ENCODE assay signal across 10 mouse cellular contexts in the genomic region with DNA sequence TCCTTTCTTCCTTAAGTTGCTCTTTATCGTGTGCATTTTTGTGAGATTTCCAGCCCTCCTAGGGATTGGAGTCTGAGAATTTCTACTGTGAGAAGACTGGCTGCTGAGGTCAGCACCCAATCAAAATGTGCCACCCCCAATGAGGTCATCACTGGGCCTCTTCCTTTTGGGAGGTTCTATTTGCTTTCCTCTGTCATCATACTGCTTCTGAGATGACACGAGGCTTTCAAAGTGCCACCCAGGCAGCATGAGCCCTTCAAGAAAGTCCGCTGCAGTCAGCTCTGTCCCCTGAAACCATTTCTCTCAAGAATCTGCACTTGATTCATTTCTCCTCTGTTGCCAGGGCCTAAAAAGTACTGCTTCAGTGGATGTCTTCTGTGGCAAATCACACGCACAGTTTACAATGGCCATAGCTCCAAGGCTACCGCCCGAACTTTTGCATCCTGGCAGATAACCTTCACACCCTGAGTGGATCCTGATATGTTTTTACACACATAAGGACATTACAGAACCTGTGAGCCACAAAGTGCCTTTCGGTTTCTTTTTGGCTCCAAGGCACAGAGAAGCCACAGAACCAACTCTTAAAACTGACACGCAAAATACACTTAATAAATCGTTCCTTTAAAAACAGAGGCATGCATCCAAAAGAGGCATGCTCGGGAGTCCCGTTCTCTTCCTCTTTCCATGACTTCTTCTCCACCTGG. TPM values are rescaled to one million over a fixed set of nuclear protein-coding genes. Genes with fewer than 3 reads are reported as not detected.
DNase-seq lines count a peak whose midpoint lies in the region; ATAC-seq and TF ChIP-seq lines count a peak whose summit lies in the region.
"Had no signal": no experiment of that assay in that cellular context is flagged by ENCODE, and none has a peak within 500 bp of the region (broad histone marks: within the 10 kb centered on the region; RNA-seq: fewer than 3 reads in every experiment).

No protein-coding gene starts in this region.

- no peak for TF ChIP-seq CTCF in liver, postnatal 0 days (IDR thresholded peaks at IDR 0.05; ENCODE audit: low read depth)
- TF ChIP-seq CTCF in forebrain, postnatal 0 days (IDR thresholded peaks at IDR 0.05; ENCODE audit: low read depth): no peak

- peak overlapping the region; percentile 78 for H3K4me2 ChIP-seq in liver, postnatal 0 days (ENCODE audit: low read depth, low read length)
- no peak overlapping the region for H3K4me2 ChIP-seq in liver, embryonic 12.5 days
- peak overlapping the region; percentile 83; the same call in 1 of the 2 replicates for H3K4me2 ChIP-seq in forebrain, postnatal 0 days (ENCODE audit: low read depth)
- peak overlapping the region; percentile 89 for H3K4me2 ChIP-seq in neural tube, embryonic 13.5 days
- H3K4me2 ChIP-seq: liver, embryonic 13.5 days had no signal

- no peak for ATAC-seq in liver, postnatal 0 days
- ATAC-seq in liver, embryonic 12.5 days: no peak
- ATAC-seq in forebrain, postnatal 0 days: no peak
- ATAC-seq in neural tube, embryonic 13.5 days (ENCODE audit: low read depth): no peak

- WGBS in liver, postnatal 0 days (ENCODE audit: insufficient replicate concordance): 71% methylated on average over 11 of the region's 11 CpGs
- WGBS in liver, embryonic 12.5 days (ENCODE audit: insufficient replicate concordance): 76% methylated on average over 11 of the region's 11 CpGs
- 86% methylated on average over 11 of the region's 11 CpGs for WGBS in forebrain, postnatal 0 days
- 82% methylated on average over 11 of the region's 11 CpGs for WGBS in neural tube, embryonic 13.5 days

- H3K36me3 ChIP-seq in liver, postnatal 0 days (replicated peaks; ENCODE audit: insufficient read depth, low read length): no peaks in the 10 kb centered on the region; the same call in 1 of the 2 replicates
- no peaks in the 10 kb centered on the region for H3K36me3 ChIP-seq in liver, embryonic 12.5 days
- no peaks in the 10 kb centered on the region; the same call in 1 of the 2 replicates for H3K36me3 ChIP-seq in forebrain, postnatal 0 days (ENCODE audit: insufficient read depth)
- H3K36me3 ChIP-seq in neural tube, embryonic 13.5 days: 0 out of 2 replicates have a peak, but pooled peaks cover 9% of the 10 kb centered on the region
- H3K36me3 ChIP-seq: liver, embryonic 13.5 days had no signal

- H3K9ac ChIP-seq in liver, postnatal 0 days (replicated peaks): no peak overlapping the region
- H3K9ac ChIP-seq in liver, embryonic 12.5 days: no peak overlapping the region
- no peak overlapping the region for H3K9ac ChIP-seq in forebrain, postnatal 0 days
- H3K9ac ChIP-seq in neural tube, embryonic 13.5 days: 0 out of 2 replicates have a peak overlapping the region, but pooled peaks have one; percentile 97
- H3K9ac ChIP-seq: liver, embryonic 13.5 days had no signal

- DNase-seq in liver, postnatal 0 days: no peak
- peak; percentile 44 for DNase-seq in adrenal gland, postnatal 14 days
- DNase-seq in forebrain, postnatal 0 days: no peak
- DNase-seq in frontal cortex, postnatal 25 days (ENCODE audit: low spot score in 2 of 2): no peak
- DNase-seq in layer of hippocampus, postnatal 14 days (ENCODE audit: low spot score in 2 of 2): no peak
- no peak for DNase-seq in spleen, postnatal 36 days (ENCODE audit: low spot score in 2 of 2)
- DNase-seq: liver, embryonic 13.5 days had no signal

- peaks cover 27% of the 10 kb centered on the region for H3K4me1 ChIP-seq in liver, postnatal 0 days (ENCODE audit: insufficient read depth)
- peaks cover 22% of the 10 kb centered on the region for H3K4me1 ChIP-seq in liver, embryonic 12.5 days
- H3K4me1 ChIP-seq in forebrain, postnatal 0 days (ENCODE audit: insufficient read depth): peaks cover 15% of the 10 kb centered on the region
- peaks cover 78% of the 10 kb centered on the region for H3K4me1 ChIP-seq in neural tube, embryonic 13.5 days (replicated peaks)

- H3K9me3 ChIP-seq in liver, postnatal 0 days (ENCODE audit: low read length): no peaks in the 10 kb centered on the region
- H3K9me3 ChIP-seq in liver, embryonic 12.5 days (replicated peaks): no peaks in the 10 kb centered on the region
- H3K9me3 ChIP-seq in forebrain, postnatal 0 days (ENCODE audit: low read length): no peaks in the 10 kb centered on the region
- H3K9me3 ChIP-seq in neural tube, embryonic 13.5 days: no peaks in the 10 kb centered on the region
- H3K9me3 ChIP-seq: liver, embryonic 13.5 days had no signal

- no peak for TF ChIP-seq EP300 in liver, postnatal 0 days (IDR thresholded peaks at IDR 0.05; ENCODE audit: low read depth)

- no peak overlapping the region for H3K4me3 ChIP-seq in liver, postnatal 0 days (ENCODE audit: low read depth, low read length)
- no peak overlapping the region for H3K4me3 ChIP-seq in liver, embryonic 12.5 days
- H3K4me3 ChIP-seq in forebrain, postnatal 0 days (ENCODE audit: low read depth, low read length): no peak overlapping the region; the same call in 1 of the 2 replicates
- H3K4me3 ChIP-seq in neural tube, embryonic 13.5 days: peak overlapping the region; percentile 93; the same call in 1 of the 2 replicates
- H3K4me3 ChIP-seq: erythroblast, embryonic 14.5 days; liver, embryonic 13.5 days had no signal

- 0 out of 2 replicates have a peak, but pooled peaks cover 5% of the 10 kb centered on the region for H3K27me3 ChIP-seq in liver, postnatal 0 days (ENCODE audit: insufficient read depth, low read length)
- peaks cover 23% of the 10 kb centered on the region for H3K27me3 ChIP-seq in liver, embryonic 12.5 days (replicated peaks)
- H3K27me3 ChIP-seq in forebrain, postnatal 0 days (ENCODE audit: insufficient read depth, low read length): no peaks in the 10 kb centered on the region
- H3K27me3 ChIP-seq in neural tube, embryonic 13.5 days: no peaks in the 10 kb centered on the region

- no peak overlapping the region; the same call in 1 of the 2 replicates for H3K27ac ChIP-seq in liver, postnatal 0 days (ENCODE audit: low read depth)
- H3K27ac ChIP-seq in liver, embryonic 12.5 days: no peak overlapping the region
- no peak overlapping the region for H3K27ac ChIP-seq in forebrain, postnatal 0 days (ENCODE audit: low read depth, low read length)
- H3K27ac ChIP-seq in neural tube, embryonic 13.5 days (replicated peaks): no peak overlapping the region
- H3K27ac ChIP-seq: liver, embryonic 13.5 days had no signal

RNA-seq across cellular contexts. Expression of a gene that starts 4.2 kb away (rescaled TPM):
- polyA plus RNA-seq in liver, postnatal 0 days (2015; fragmentation: Nextera tagmentation; extraction: Ambion mirVana): 4.8 and 6.1 TPM in 2 replicates
- 4.9 TPM in 2 replicates for polyA plus RNA-seq in liver, embryonic 12.5 days (2016; fragmentation: Nextera tagmentation; extraction: Ambion mirVana)
- 47.1 and 47.7 TPM in 2 replicates for total RNA-seq in adrenal gland, postnatal 14 days (2021)
- total RNA-seq in forebrain, postnatal 0 days (2014; rRNA removed): 92.5 and 114 TPM in 2 replicates
- polyA plus RNA-seq in forebrain, postnatal 0 days (2015; fragmentation: Nextera tagmentation; extraction: Ambion mirVana): 54.9 and 75.8 TPM in 2 replicates
- 84.9 and 89.1 TPM in 2 replicates for polyA plus RNA-seq in neural tube, embryonic 13.5 days (2015; fragmentation: Nextera tagmentation; extraction: Ambion mirVana)
- total RNA-seq in layer of hippocampus, postnatal 14 days (2021): 100 to 1,000 TPM; 362 to 381 TPM
